12 mouse cellular contexts compared by ENCODE assay signal in genomic region chr4:141504471-141504870, GRCm38 (mm10).
"Had no signal": no experiment of that assay in that cellular context is flagged by ENCODE, and none has a peak within 500 bp of the region (broad histone marks: within the 10 kb centered on the region; RNA-seq: fewer than 3 reads in every experiment).

No protein-coding gene starts in this region.

- H3K4me2 ChIP-seq: limb, embryonic 13.5 days; liver, embryonic 11.5 days; midbrain, embryonic 13.5 days had no signal

- H3K27me3 ChIP-seq: limb, embryonic 13.5 days; midbrain, embryonic 13.5 days had no signal

- DNase-seq: kidney, adult 8-10 months; kidney, postnatal 25 days; layer of hippocampus, adult 9-11 months; retina, postnatal 1 day; right cerebral cortex, postnatal 14 days; thymus, postnatal 4 days had no signal

- H3K9me3 ChIP-seq: limb, embryonic 13.5 days; midbrain, embryonic 13.5 days had no signal

- H3K36me3 ChIP-seq: midbrain, embryonic 13.5 days had no signal

- H3K27ac ChIP-seq: limb, embryonic 13.5 days; midbrain, embryonic 13.5 days; stomach, postnatal 0 days had no signal

- H3K9ac ChIP-seq: limb, embryonic 13.5 days; midbrain, embryonic 13.5 days had no signal

- ATAC-seq: inflammation-experienced regulatory T-cells, adult 6 months; intestine, postnatal 0 days; midbrain, embryonic 13.5 days had no signal

- H3K4me3 ChIP-seq: limb, embryonic 13.5 days; midbrain, embryonic 13.5 days had no signal
